Mouse (Mus musculus): ENCODE measurements around the gene Mb. TPM values are rescaled to one million over a fixed set of nuclear protein-coding genes. Genes with fewer than 3 reads are reported as not detected.

The Mb gene
- total and polyA plus RNA-seq, 2 experiments from 2014 or later = 0.66 to 0.69 TPM

DNA sequence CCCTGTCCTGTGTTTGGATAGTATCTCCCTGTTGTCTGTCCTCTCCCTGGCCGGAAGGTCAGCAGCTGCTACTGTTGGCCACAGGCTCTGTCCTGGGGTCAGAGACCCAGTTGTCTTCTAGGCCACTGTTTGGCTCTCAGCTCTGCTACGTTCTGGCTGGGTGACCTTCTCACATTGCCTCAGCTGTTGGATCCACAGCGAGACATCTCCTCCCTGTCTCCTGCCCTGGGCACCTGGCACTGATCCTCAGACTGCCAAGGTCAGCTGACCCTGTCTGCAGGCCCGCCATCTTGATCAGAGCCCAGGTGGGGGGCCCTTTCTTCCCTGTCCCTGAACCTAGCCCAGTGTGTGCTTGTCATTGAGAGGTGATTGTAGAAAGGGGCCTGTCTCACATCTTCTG, 35.5 kb downstream of the Mb start:
- H3K4me2 ChIP-seq (ENCODE audit: low read depth, low read length, poor library complexity, severe bottlenecking) = no peak overlapping the region
- WGBS = 77% methylated on average over 4 of the region's 4 CpGs
- H3K4me3 ChIP-seq (ENCODE audit: low read depth, low read length) = no peak overlapping the region
- H3K4me1 ChIP-seq (ENCODE audit: insufficient read depth, low read length) = peaks cover 12% of the 10 kb centered on the region
- H3K27me3 ChIP-seq (ENCODE audit: insufficient read depth, low read length) = no peaks in the 10 kb centered on the region
- no peak for TF ChIP-seq CTCF (IDR thresholded peaks at IDR 0.05)
- ATAC-seq (ENCODE audit: low FRiP score) (no peak), DNase-seq (ENCODE audit: low spot score) (no peak)
- H3K9me3 ChIP-seq (ENCODE audit: low read length) = no peaks in the 10 kb centered on the region
- no peaks in the 10 kb centered on the region for H3K36me3 ChIP-seq (ENCODE audit: insufficient read depth, low read length)
- H3K9ac ChIP-seq (replicated peaks; ENCODE audit: low read length, poor library complexity, severe bottlenecking) = no peak overlapping the region
- H3K27ac ChIP-seq (ENCODE audit: low read depth, low read length) = peak overlapping the region; percentile 74

DNA sequence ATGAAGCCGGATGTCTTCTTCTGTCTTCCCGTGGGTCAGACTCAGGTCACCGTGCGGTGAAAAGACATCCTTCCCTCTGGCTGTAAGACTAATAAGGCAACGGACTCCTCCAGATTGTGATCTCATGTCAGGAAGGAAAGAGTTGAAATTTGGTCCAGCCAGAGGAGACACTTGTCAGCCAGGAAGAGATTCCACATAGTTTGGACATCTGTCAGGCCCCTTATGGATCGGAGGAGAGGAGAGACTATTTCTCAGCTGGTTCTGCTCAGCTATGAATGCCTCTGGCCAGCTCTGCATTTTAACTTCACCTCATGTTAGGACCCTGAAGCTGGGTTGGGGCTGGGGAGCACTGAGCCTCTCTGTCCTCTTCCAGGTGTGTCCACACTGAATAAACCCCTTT, 36.0 kb downstream of the Mb start:
- no peaks in the 10 kb centered on the region for H3K9me3 ChIP-seq (ENCODE audit: low read length)
- peak overlapping the region; percentile 74 for H3K27ac ChIP-seq (ENCODE audit: low read depth, low read length)
- no peaks in the 10 kb centered on the region for H3K36me3 ChIP-seq (ENCODE audit: insufficient read depth, low read length)
- peak overlapping the region; percentile 9; the same call in 1 of the 2 replicates for H3K4me2 ChIP-seq (ENCODE audit: low read depth, low read length, poor library complexity, severe bottlenecking)
- no peak for ATAC-seq (ENCODE audit: low FRiP score)
- TF ChIP-seq CTCF (IDR thresholded peaks at IDR 0.05) = no peak
- peaks cover 12% of the 10 kb centered on the region for H3K4me1 ChIP-seq (ENCODE audit: insufficient read depth, low read length)
- H3K9ac ChIP-seq (replicated peaks; ENCODE audit: low read length, poor library complexity, severe bottlenecking) = no peak overlapping the region
- WGBS = 69% methylated on average over 6 of the region's 6 CpGs
- H3K4me3 ChIP-seq (ENCODE audit: low read depth, low read length) = no peak overlapping the region
- no peaks in the 10 kb centered on the region for H3K27me3 ChIP-seq (ENCODE audit: insufficient read depth, low read length)
- DNase-seq (ENCODE audit: low spot score) = no peak

GRCm38 (mm10) chr15:77013753-77014241, 36.7 kb downstream of the Mb start:
- DNase-seq (ENCODE audit: low spot score) = peak; percentile 71
- no peak for TF ChIP-seq CTCF (IDR thresholded peaks at IDR 0.05)
- 15% methylated on average over 15 of the region's 15 CpGs for WGBS
- Histone ChIP-seq H3K9me3 (ENCODE audit: low read length) (no peaks in the 10 kb centered on the region), H3K27ac (ENCODE audit: low read depth, low read length) (peak overlapping the region; percentile 74), H3K4me1 (ENCODE audit: insufficient read depth, low read length) (peaks cover 12% of the 10 kb centered on the region), H3K4me2 (ENCODE audit: low read depth, low read length, poor library complexity, severe bottlenecking) (no peak overlapping the region), H3K9ac (replicated peaks; ENCODE audit: low read length, poor library complexity, severe bottlenecking) (0 out of 2 replicates have a peak overlapping the region, but pooled peaks have one; percentile 36), H3K4me3 (ENCODE audit: low read depth, low read length) (no peak overlapping the region), H3K36me3 (ENCODE audit: insufficient read depth, low read length) (no peaks in the 10 kb centered on the region), H3K27me3 (ENCODE audit: insufficient read depth, low read length) (no peaks in the 10 kb centered on the region)
- ATAC-seq (ENCODE audit: low FRiP score) = peak; percentile 73

GRCm38 (mm10) chr15:77008851-77009250, 41.6 kb downstream of the Mb start:
- Histone ChIP-seq H3K27ac (ENCODE audit: low read depth, low read length) (no peak overlapping the region), H3K27me3 (ENCODE audit: insufficient read depth, low read length) (no peaks in the 10 kb centered on the region), H3K4me3 (ENCODE audit: low read depth, low read length) (no peak overlapping the region), H3K4me1 (ENCODE audit: insufficient read depth, low read length) (0 out of 2 replicates have a peak, but pooled peaks cover 4% of the 10 kb centered on the region), H3K9ac (replicated peaks; ENCODE audit: low read length, poor library complexity, severe bottlenecking) (no peak overlapping the region), H3K9me3 (ENCODE audit: low read length) (no peaks in the 10 kb centered on the region), H3K4me2 (ENCODE audit: low read depth, low read length, poor library complexity, severe bottlenecking) (no peak overlapping the region), H3K36me3 (ENCODE audit: insufficient read depth, low read length) (no peaks in the 10 kb centered on the region)
- DNase-seq (ENCODE audit: low spot score) = no peak
- no peak for TF ChIP-seq CTCF (IDR thresholded peaks at IDR 0.05)
- no peak for ATAC-seq (ENCODE audit: low FRiP score)
- 93% methylated on average over 6 of the region's 6 CpGs for WGBS

GRCm38 (mm10) chr15:77003868-77004215, 46.6 kb downstream of the Mb start:
- Histone ChIP-seq H3K9me3 (ENCODE audit: low read length) (no peaks in the 10 kb centered on the region), H3K4me2 (ENCODE audit: low read depth, low read length, poor library complexity, severe bottlenecking) (no peak overlapping the region), H3K4me3 (ENCODE audit: low read depth, low read length) (no peak overlapping the region), H3K36me3 (ENCODE audit: insufficient read depth, low read length) (no peaks in the 10 kb centered on the region), H3K27ac (ENCODE audit: low read depth, low read length) (no peak overlapping the region), H3K27me3 (ENCODE audit: insufficient read depth, low read length) (no peaks in the 10 kb centered on the region), H3K4me1 (ENCODE audit: insufficient read depth, low read length) (no peaks in the 10 kb centered on the region), H3K9ac (replicated peaks; ENCODE audit: low read length, poor library complexity, severe bottlenecking) (no peak overlapping the region)
- no peak for ATAC-seq (ENCODE audit: low FRiP score)
- DNase-seq (ENCODE audit: low spot score) = peak; percentile 60
- TF ChIP-seq CTCF (IDR thresholded peaks at IDR 0.05) = peak; percentile 90
- 24% methylated on average over 3 of the region's 3 CpGs for WGBS

DNA sequence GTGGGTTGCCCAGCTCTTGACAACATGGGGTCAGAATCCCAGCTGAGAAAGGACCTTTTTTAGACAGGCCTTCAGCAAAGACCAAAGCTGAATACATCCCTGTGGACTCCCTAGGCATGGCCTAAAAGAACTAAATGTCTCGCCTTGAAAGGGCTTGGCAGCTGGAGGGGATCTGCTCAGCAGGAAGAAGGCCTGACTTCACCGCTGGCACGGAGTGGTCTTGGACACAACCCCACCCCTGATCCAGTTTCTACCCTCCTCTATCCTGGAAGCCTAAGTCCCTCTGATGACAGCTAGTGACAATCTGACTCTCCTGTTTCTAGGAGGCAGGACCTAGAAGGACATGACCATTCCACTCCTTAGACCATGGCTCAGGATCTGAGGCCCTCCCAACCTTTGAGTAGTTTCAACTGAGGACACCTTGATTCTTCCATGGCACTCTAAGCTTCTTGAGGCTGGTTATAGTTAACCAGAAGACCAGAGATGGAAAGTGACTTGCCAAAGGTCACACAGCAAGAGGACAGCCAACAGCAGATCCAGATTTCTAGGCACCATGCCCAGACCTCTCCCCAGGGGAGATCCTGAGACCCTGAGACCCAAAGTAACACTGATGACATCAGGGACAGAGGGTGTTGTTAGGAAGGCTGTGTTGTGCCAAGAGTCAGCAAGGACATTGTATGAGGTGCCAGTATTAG, 47.1 kb downstream of the Mb start:
- Histone ChIP-seq H3K36me3 (ENCODE audit: insufficient read depth, low read length) (no peaks in the 10 kb centered on the region), H3K4me2 (ENCODE audit: low read depth, low read length, poor library complexity, severe bottlenecking) (no peak overlapping the region), H3K9me3 (ENCODE audit: low read length) (no peaks in the 10 kb centered on the region), H3K27me3 (ENCODE audit: insufficient read depth, low read length) (no peaks in the 10 kb centered on the region), H3K27ac (ENCODE audit: low read depth, low read length) (no peak overlapping the region), H3K4me3 (ENCODE audit: low read depth, low read length) (no peak overlapping the region), H3K4me1 (ENCODE audit: insufficient read depth, low read length) (no peaks in the 10 kb centered on the region), H3K9ac (replicated peaks; ENCODE audit: low read length, poor library complexity, severe bottlenecking) (no peak overlapping the region)
- WGBS = 84% methylated on average over 3 of the region's 3 CpGs
- no peak for ATAC-seq (ENCODE audit: low FRiP score)
- TF ChIP-seq CTCF (IDR thresholded peaks at IDR 0.05) = no peak
- DNase-seq (ENCODE audit: low spot score) = no peak

Data from midbrain, postnatal 0 days (tissue).